Mouse (Mus musculus) left cerebral cortex, postnatal 36 days (tissue): Measurements from ENCODE around the gene B3gat3. TPM values are rescaled to one million over a fixed set of nuclear protein-coding genes. Genes with fewer than 3 reads are reported as not detected.

Source experiments
- DNase-seq, 2 experiments: peaks; one replicate each; pipeline ENCODE4 v3.0.0; 2021 to 2022; ENCODE audit warnings: low spot score in 2 of 2, mixed read lengths in 1 of 2
- intact Hi-C: fragments of 180-260 bp; cut with DNase I; formaldehyde crosslinking; loops from one replicate; pipeline ENCODE4 v1.15.1; 2025
- total RNA-seq, 2 experiments: library from RNA; stranded (reverse); gene quantifications; 2 replicates each; pipeline ENCODE4 v1.2.3; 2021

B3gat3 gene
- total RNA-seq, 2 experiments from 2014 or later, result 167 to 187 TPM

DNA sequence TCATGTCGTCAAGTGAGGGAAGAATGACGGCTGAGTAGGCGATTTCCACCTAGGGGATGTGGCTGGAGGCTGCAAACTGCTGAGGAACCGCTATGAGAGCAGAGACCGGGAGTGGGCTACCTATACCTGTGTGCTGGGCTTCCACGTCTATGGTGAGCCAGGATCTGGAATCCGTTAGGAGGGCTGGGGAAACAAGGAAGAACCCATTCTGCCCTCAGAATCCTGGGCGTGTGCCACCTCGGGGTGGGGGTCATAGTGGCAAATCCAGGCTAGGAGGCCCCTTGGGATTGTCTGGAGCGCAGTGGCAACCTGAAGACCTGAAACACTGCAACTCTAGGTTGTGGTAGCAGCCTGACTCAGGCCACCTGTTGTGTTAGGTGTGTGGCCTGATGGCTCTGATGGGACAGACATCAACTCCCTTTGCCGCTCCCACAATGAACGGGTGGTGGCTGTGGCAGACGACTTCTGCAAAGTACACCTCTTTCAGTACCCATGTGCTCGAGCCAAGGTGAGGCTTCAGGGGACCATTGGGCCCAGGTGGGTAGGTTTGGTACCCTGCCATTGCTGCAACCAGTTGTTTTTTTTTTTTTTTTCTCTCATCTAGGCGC is 20.5 kb downstream of the B3gat3 start:
- DNase-seq, result no peak
- intact Hi-C loops, result loop anchor here (5.0 kb wide), 1 partner anchor 53 kb away; the partner anchor contains the start of genes 1810009A15Rik and Gm49416

DNA sequence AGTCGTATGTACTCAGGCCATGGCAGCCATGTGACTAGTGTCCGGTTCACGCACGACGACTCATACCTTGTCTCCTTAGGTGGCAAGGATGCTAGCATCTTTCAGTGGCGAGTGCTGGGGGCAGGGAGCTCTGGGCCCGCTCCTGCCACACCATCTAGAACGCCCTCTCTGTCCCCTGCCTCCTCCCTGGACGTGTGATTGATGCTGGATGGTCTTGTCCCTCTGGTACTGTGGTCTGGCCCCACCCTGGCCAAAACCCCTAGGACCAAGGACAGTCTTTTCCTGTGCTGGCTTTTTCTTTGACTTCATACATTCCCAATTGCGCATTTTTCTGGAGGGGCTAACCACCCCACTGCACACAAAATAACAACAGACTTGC is 21.0 kb downstream of the B3gat3 start:
- no peak for DNase-seq
- intact Hi-C loops, result loop anchor here (5.0 kb wide), 1 partner anchor 54 kb away; the partner anchor contains the start of genes 1810009A15Rik and Gm49416

DNA sequence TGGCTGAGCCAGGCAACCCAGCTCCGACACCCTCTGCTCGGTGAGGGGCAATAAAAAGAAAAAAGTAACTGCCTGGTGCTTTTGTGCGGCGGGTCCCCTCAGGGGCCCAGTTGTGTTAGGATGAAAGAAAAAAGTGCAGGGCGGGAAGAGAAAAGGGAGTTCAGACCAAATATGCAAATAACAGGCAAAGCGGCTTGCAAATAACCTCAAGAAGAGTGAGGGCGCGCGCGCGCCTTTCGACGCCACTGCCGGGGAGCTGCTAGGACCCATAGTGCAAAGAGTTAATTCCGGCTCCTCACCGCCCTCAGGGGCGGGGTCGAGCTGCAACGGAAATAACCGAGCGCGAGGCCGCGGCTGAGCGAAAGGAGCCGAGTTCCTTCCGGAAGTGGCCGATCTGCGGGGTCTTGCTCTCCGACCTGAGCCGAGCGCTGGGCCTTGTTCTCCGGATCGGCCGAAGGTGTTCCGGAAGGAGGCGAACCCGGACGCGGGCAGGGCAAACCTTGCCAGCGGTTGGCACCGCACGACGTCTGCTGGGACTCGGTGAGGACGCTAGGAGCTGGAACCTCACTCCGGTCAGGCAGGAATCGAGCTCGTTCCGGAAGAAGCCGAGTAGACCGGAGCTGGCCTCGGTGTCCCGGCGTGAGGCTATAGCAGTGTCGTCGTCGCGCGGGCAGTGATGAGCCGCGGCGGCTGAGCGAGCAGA is 21.5 kb downstream of the B3gat3 start, which contains the start of gene Mta2:
TSS of gene Mta2 (plus strand) at position 361 of the 703 bp plus-strand sequence.
- peak; percentile 92 to 94 for DNase-seq
- intact Hi-C loops, result loop anchor here (5.0 kb wide), 1 partner anchor 54 kb away; the partner anchor contains the start of genes 1810009A15Rik and Gm49416

DNA sequence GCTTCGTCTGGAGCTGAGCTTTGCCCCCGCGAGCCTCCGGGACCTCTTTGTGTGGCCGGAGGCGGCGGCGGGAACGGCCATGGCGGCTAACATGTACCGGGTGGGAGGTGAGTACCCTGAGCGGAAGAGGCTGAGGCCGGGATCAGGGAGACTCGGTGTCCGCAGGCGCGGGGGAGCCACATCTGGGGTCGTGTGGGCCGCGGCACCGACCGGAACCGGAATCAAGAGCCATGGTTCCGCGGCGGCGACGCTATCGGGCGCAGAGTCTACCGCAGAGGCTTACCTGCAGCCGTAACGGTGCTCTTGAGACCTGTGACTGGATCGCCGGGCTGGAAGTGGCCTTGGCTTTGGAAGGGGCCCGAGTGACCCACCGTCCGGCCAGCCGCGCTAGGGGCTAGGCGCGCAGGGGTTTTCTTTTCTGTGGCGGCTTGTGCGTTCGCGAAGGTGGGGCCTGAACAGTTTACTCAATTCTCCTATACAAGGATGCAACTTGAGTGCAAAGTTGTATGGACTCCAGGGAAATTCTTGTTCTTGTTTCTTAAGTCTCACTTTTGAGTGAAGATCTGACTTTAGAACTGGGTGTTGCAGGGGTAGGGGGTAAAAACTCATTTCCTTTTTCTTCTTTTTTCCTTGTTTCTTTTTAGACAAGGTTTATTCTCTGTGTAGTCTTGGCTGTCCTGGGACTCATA is 22.2 kb downstream of the B3gat3 start:
- peak in 1 of 2 experiments; percentile 71 for DNase-seq
- intact Hi-C loops, result loop anchor here (5.0 kb wide), 1 partner anchor 55 kb away; the partner anchor contains the start of genes 1810009A15Rik and Gm49416

DNA sequence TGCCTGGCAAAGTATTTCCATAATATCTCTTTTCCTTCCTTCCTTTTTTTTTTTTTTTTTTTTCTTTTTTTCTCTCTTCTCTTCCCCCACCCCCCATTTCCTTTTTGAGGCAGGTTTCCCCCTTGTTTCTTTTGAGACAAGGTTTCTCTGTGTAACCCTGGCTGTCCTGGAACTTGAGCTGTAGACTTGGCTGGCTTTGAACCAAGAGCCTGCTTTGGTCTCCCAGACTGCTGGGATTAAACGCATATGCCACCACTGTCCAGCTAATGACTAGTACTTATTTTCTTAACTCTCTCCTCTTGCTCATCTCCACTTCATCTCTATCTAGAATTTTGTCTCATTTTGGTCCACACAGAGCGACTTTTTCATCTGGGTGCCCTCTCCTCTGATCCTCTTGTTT is 22.9 kb downstream of the B3gat3 start:
- DNase-seq, result no peak
- intact Hi-C loops, result loop anchor here (5.0 kb wide), 1 partner anchor 56 kb away; the partner anchor contains the start of genes 1810009A15Rik and Gm49416

DNA sequence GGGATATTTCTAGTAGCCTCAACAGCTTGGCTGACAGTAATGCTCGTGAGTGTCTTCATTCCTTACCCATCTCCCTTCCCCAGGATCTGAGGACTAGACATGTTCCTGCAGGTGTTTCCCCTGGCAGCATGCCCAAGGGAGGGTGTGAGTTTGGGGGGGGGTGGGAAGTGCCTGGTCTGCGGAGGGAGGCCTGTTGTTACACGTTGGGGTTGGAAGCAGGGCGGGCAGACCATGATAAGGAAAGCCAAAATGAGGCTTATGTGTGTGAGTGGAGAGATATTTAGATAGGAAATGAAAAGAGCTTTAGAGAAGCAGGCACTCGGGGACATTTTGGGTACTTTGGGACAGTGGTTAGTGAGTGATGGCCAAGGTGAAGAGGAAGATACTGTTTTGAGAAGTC is 23.9 kb downstream of the B3gat3 start:
- intact Hi-C loops, result loop anchor here (5.0 kb wide), 1 partner anchor 57 kb away; the partner anchor contains the start of genes 1810009A15Rik and Gm49416
- no peak for DNase-seq

DNA sequence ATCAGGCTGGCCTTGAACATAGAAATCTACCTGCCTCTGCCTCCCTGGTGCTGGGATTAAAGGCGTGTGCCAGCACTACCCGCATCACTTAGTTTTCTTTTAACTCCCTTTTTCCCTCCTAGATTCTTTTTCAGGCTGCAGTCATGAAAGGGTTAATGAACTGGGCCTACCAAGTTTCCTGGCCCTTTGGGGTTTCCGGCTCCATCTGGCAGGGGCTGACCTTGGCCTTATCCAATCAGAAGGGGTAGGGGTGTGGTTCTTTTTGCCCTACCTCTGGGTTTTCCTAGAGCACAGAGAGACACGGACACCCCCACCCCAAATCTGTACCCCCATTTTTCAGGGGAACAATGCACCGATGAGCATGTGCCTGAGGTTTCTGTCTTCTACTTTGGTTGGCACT is 24.6 kb downstream of the B3gat3 start:
- intact Hi-C loops, result loop anchor here (5.0 kb wide), 1 partner anchor 57 kb away; the partner anchor contains the start of genes 1810009A15Rik and Gm49416

DNA sequence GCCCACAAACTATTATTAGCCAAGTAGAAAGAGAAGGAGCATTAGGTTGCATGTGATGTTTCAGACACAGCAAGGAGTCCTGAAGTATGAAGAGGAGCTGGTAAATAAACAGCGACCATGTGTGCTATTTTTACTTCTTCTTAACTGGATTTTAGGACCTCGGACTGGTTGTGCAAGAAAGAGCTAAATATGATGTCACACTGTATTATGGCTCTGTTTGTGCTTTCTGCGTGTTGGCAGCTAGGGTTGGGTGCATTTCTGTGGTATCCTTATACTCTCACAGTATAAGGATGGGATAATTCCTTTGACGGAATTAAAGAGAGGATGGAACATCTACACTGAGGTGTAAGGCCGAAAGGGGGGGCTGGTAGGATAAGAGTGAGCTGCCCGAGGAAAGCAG is 25.1 kb downstream of the B3gat3 start:
- no peak for DNase-seq
- intact Hi-C loops, result no loop called here

More for the DNA sequence above, 24.6 kb downstream of the B3gat3 start:
- no peak for DNase-seq

DNA sequence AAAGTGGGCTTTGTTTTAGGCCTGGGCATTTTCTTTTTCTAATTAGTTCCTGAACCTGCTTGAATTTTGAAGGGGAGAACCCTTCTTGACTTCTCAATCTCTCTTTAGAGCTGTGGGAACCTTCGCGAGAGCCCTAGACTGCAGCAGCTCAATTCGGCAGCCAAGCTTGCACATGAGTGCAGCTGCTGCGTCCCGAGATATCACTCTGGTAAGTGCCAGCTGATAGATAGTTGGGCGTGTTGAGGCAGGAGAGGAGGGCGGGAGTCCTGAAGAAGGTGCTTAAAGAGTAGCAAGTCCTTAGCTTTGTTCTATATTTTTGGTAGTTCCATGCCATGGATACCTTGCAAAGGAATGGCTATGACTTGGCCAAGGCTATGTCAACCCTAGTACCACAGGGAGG is 26.8 kb downstream of the B3gat3 start:
- intact Hi-C loops, result no loop called here
- DNase-seq, result no peak

DNA sequence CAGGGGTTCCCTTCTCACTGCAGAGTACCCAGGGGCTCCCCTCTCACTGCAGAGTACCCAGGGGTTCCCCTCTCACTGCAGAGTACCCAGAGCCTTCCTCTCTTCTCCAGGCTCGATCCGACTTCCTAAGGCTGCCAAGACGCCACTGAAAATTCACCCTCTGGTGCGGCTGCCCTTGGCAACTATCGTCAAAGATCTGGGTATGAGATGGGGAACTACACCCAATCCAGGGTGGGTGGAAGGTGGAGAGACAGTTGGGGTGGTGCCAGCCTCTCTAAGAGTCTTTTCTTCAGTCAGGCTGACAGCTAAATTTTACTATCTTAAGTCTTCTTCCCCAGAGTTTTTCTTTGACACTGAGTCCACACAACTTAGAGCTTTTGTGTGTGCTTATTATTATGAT is 30.0 kb downstream of the B3gat3 start:
- intact Hi-C loops, result loop anchor here (5.0 kb wide), 1 partner anchor 113 kb away; the partner anchor contains the start of genes Bscl2 and Gng3
- DNase-seq, result no peak

DNA sequence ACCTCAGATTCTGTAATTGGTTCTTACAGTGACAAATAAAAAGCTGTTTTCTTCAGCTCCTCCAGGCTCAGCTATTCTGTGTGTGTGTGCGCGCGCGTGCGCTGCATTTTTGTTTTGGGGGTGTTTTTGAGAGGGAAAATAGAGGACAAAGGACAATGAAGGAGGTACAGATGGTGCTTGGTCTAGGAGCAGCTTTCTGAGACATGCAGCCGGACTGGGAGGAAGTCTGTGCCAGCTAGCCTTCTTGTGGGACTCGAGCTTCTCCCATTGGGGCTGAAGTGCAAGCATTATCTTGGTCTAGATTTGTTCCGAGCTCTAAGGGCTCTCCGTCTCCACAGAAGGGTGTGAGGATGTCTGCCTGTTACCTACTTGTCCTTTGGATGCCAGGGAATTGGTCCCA is 32.1 kb downstream of the B3gat3 start:
- no peak for DNase-seq
- intact Hi-C loops, result loop anchor here (2.0 to 5.0 kb wide), 2 partner anchors 15 to 115 kb away; partner anchors contain the start of genes Bscl2, Eef1g and Gng3

DNA sequence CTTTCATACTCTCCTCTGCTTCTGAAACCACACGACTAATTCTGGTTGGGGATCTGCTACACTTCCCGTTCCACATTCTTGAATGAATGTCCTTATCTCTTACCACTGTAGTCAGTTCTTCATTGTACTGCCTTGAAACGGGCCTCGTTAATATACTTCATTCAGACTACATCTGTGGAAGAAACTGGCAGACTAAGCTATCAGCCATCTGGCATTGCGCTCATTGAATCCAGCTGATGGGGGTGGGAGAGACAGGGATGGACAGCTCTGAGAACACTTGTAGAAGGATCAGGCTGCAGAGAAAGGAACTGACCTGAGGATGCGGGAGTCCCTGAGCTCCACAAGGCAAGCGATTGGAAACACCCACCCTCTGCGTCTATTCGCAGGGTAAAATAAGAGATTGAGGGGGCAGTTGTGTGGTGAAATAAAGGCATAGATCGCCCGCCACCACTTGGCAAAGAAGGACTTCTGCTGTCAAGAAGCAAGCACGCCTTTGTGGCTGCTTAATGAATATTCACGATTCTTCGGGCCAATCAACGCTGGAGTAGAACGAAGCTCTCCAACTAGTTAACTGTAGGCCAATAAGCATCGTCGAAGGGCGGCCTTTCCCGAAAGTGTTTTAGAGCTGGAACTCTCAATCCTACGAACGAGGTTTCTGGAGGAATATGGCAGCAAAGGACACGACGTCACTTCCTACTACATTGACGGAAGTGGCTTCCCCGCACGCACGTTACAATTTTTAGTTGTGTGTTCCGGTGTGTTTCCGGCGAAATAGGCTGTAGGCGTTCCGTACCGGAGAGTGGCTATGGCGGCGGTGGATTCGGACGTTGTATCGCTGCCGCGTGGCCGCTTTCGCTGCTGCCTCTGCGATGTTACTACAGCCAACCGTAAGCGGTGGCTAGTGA is 33.2 kb downstream of the B3gat3 start, which contains the start of gene Tut1:
TSS of gene Tut1 (plus strand) at position 713 of the 905 bp plus-strand sequence.
- intact Hi-C loops, result loop anchor here (2.0 to 5.0 kb wide), 2 partner anchors 13 to 116 kb away; partner anchors contain the start of genes Bscl2, Eef1g and Gng3
- peak; percentile 93 to 95 for DNase-seq

DNA sequence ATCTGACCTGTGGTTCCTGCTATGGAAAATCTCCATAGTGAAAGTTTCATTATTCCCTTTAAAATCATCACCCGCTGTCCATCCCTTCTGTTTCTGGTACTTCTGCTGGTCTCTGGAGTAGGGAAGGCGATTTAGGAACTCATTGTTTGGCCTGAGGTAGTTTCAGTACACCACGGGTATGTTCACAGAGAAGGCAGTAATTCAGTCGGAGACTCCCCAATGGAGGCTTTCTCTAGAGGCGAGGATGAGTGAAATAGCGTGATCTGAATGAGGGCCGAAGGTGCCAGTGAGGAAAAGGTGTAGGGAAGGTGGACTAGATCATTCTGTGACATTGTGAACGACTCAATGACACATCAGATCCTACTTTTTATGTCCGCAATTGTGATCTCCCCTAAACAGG is 34.0 kb downstream of the B3gat3 start:
- DNase-seq, result no peak
- intact Hi-C loops, result loop anchor here (5.0 kb wide), 1 partner anchor 117 kb away; the partner anchor contains the start of genes Bscl2 and Gng3

DNA sequence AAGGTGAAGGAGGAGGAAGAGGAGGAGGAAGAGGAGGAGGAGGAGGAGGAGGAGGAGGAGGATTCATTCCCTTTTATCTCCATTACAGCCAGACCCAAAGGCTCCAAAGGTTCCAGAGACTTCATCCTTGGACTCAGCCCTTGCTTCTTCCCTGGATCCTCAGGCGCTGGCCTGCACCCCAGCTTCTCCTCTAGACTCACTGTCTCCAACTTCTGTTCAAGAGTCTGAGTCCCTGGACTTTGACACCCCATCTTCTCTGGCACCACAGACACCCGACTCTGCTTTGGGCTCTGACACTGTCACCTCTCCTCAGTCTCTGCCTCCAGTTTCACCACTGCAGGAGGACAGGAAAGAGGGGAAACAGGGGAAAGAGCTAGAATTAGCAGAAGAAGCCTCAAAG is 42.1 kb downstream of the B3gat3 start:
- intact Hi-C loops, result no loop called here
- DNase-seq, result no peak

DNA sequence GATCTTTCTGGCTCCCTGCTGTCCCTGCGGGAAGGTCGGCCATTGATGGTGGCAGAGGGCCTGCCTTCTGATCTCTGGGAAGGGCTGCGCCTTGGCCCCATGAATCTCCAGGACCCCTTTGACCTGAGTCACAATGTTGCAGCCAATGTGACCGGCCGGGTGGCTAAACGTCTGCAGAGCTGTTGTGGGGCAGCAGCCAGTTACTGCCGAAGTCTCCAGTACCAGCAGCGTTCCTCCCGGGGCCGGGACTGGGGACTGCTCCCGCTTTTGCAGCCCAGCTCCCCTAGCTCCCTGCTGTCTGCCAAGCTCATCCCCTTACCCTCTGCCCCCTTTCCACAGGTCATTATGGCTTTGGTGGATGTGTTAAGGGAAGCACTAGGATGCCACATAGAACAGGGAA is 44.9 kb downstream of the B3gat3 start:
- no peak for DNase-seq
- intact Hi-C loops, result no loop called here

DNA sequence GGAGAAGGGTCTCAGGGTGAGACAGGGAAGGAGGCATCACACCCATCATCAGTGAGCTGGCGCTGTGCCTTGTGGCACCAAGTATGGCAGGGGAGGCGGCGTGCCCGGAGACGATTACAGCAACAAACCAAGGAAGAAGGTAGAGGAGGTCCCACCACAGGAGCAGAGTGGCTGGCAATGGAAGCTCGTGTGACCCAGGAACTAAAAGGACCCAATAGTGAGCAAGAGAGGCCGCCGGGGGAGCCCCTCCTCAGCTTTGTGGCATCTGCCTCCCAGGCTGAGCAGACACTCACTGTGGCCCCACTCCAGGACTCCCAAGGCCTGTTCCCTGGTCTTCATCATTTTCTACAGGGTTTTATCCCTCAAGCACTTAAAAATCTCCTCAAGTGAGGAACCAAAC is 45.6 kb downstream of the B3gat3 start:
- no peak for DNase-seq
- intact Hi-C loops, result loop anchor here (2.0 kb wide), 1 partner anchor 13 kb away; the partner anchor contains the start of gene Tut1

DNA sequence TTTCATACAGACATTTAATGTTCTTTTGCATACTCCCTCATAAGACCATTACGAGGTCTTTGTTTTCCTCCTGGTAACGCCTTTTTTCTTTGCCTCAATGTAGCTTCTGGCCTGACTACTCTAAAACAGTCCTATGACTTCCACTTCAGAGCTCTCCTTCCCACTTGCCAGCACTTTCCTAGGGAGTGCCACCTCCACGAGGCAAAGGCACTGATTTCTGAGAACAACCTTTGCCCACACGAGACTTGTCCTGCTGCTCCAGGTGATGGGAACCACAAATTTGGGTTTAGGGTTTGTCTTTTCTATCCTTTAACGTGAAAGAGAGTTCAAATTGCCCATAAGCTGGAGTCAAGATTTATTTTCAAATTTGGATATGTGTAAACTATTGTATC is 46.0 kb downstream of the B3gat3 start:
- DNase-seq, result no peak
- intact Hi-C loops, result loop anchor here (2.0 kb wide), 1 partner anchor 13 kb away; the partner anchor contains the start of gene Tut1

DNA sequence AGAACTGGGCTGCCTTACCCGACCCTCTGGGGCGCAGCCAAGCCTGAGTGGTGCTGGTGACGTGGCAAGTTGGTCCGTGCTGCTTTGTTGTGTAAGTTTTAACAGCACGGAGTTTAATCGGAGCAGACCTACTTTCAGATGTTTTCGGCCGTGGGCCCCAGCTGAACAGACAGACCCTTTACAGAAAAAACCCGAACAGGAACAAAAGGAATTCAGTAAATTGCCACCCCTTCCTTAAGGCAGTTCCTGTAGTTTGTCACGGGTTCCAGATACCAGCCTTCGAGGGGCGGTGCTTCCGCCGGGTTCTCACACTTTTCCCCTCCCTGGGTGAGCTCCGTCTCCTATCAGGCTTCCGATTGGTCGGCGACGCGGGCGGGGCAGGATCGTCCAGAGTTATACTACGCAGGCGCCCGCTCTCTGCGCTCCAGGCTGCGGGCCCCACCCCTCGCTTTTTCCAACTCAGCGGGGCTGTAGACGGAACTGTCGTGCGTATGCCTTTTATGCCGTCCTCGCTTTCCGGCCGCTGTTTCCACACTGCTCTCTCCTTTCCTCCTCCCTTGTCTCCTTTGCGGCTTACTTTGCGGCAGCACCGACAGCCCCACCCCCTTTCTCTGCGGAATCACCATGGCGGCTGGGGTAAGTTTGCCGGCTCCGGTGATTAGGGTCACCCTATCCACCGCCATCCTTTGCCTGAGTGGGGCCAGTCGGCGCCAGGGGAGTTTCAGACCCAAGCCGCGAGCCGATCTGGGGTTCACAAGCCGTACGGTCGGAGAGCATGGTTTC is 46.6 kb downstream of the B3gat3 start, which contains the start of gene Eef1g:
TSS of gene Eef1g (plus strand) at position 452 of the 783 bp plus-strand sequence.
- intact Hi-C loops, result loop anchor here (2.0 kb wide), 1 partner anchor 14 kb away; the partner anchor contains the start of gene Tut1
- DNase-seq, result peak; percentile 99
